Mouse (Mus musculus): ENCODE results near the gene Cyp2d11.
"Not testable (repeated sequence)": the region's sequence is repeated elsewhere in the genome, so short reads cannot be mapped to it uniquely, and the experiment has no call there.

DNA sequence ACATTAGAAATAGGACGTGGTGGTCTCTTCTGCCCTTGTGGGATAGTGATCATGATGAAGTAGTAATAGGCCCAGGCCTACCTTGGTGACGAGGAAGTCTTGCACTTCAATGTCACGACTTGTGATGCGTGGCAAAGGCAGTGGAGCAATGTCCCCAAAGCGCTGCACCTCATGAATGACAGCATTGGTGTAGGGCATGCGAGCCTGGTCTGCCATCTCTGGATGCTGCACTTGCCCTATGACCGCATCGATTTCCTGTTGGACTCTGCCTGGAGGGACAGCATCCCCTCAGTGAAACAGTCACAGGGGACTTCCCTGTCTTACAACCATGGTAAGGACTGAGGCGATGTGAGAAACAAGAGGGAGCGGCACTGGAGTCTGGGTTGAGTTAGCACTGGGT is 3.9 kb downstream of the Cyp2d11 start:
- not testable (repeated sequence) for TF ChIP-seq POLR2A (IDR thresholded peaks at IDR 0.05; ENCODE audit: borderline replicate concordance, extremely low read depth, insufficient read depth, insufficient read length, poor library complexity, severe bottlenecking); CTCF (IDR thresholded peaks at IDR 0.05; ENCODE audit: borderline replicate concordance, extremely low read depth, insufficient read depth, insufficient read length)
